Mouse (Mus musculus) hindbrain, embryonic 15.5 days (tissue): ENCODE measurements around the gene Nudt22. TPM values are rescaled to one million over a fixed set of nuclear protein-coding genes. Genes with fewer than 3 reads are reported as not detected.

ENCODE experiments used
- ATAC-seq: fragments of 200-750 bp; cut with Nextera tagmentation; 2 replicates; pipeline ENCODE4 v1.8.0; 2017; ENCODE audit warnings: low read depth, moderate number of reproducible peaks, moderate TSS enrichment; ENCODE audit not compliant: low FRiP score
- H3K27ac ChIP-seq: fragments of 300-500 bp; sonication (generic); replicated peaks from 2 replicates; pipeline ENCODE4 v1.5.1; 2015; ENCODE audit warnings: mild to moderate bottlenecking, inconsistent platforms
- H3K27me3 ChIP-seq: fragments of 300-500 bp; sonication (generic); 2 replicates; pipeline ENCODE4 v1.6.1; 2015; ENCODE audit warnings: control low read depth, inconsistent platforms
- H3K36me3 ChIP-seq: fragments of 300-500 bp; sonication (generic); 2 replicates; pipeline ENCODE4 v1.6.1; 2015; ENCODE audit warnings: control low read depth, inconsistent platforms
- H3K4me1 ChIP-seq: fragments of 300-500 bp; sonication (generic); replicated peaks from 2 replicates; pipeline ENCODE4 v1.6.1; 2015; ENCODE audit warnings: control low read depth, inconsistent platforms
- H3K4me2 ChIP-seq: fragments of 300-500 bp; sonication (generic); 2 replicates; pipeline ENCODE4 v1.6.1; 2015; ENCODE audit warnings: moderate library complexity, mild to moderate bottlenecking, inconsistent platforms
- H3K4me3 ChIP-seq: fragments of 300-500 bp; sonication (generic); 2 replicates; pipeline ENCODE4 v1.5.1; 2015; ENCODE audit warnings: mild to moderate bottlenecking, inconsistent platforms
- H3K9ac ChIP-seq: fragments of 300-500 bp; sonication (generic); 2 replicates; pipeline ENCODE4 v1.6.1; 2015; ENCODE audit warnings: inconsistent platforms
- H3K9me3 ChIP-seq: fragments of 300-500 bp; sonication (generic); 2 replicates; pipeline ENCODE4 v1.6.1; 2016; ENCODE audit warnings: control low read depth, inconsistent platforms
- WGBS: fragments of 180-500 bp; shearing (Covaris S2); methylation state at CpG from one replicate; pipeline ENCODE4 v1.1.7; 2015; 5-methylcytosine and 5-hydroxymethylcytosine counted together
- polyA plus RNA-seq: library from polyadenylated mRNA; unstranded; fragments of >200 nt; fragmentation: Nextera tagmentation; extraction: Ambion mirVana; gene quantifications from 2 replicates; pipeline ENCODE4 v1.2.1, GENCODE M21; 2015

The Nudt22 gene
- polyA plus RNA-seq = 22.8 and 23.9 TPM in 2 replicates

DNA sequence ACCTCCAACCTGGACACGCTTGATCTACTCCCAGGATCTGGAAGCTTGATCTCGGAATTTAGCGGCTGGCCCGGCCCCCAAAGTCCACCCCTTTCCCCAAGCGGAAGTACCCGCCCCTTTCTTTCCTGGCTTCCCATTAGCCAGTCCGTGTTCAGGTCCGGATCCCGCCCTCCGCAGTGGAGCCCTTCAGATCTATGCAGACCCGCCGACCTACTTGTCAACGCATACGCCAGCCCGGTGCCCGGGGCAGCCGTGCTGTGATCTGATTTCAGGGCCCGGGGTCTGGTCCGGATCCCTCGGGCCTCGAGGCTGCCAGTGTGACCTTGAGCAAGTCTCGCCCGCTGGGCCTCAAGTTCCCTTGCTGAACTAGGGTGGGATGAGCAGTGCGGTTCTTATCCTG is at the start of gene Nudt22, which contains the start of gene Trpt1:
Gene Nudt22, minus strand, starts transcription at position 112 of the 400 bp plus-strand sequence.
Gene Trpt1, plus strand, starts transcription at position 126 of the 400 bp plus-strand sequence.
- Histone ChIP-seq H3K4me3 (peak within 1 kb of the TSS; percentile 61), H3K36me3 (peaks cover 18% of the 10 kb centered on the region), H3K9ac (peak within 1 kb of the TSS; percentile 68), H3K9me3 (no peaks in the 10 kb centered on the region), H3K4me1 (peaks cover 54% of the 10 kb centered on the region), H3K27ac (peak within 1 kb of the TSS; percentile 78), H3K27me3 (no peaks in the 10 kb centered on the region), H3K4me2 (peak within 1 kb of the TSS; percentile 86)
- ATAC-seq = peak; percentile 79
- under 1% methylated on average over 24 of the region's 24 CpGs for WGBS

DNA sequence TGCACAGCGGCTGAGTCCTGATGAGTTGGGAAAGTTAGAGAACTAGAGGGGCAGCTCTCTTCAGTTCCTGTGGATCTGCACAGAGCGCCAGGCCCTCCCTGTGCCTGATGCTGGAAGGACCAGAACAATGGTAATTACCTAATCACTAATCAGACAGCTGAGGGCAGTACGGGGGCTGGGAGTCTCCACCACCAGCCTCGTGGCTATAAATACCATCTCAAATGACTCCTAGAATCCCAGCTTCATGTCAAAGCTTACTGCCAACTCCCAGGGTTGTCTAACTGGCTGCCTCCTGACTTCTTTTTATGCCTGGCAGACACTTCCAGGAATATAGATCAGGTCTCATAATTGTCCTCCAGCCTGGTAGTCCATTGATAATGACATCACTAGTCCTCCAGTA is 48.8 kb upstream of the Nudt22 start:
- ATAC-seq = no peak
- 39% methylated on average over 4 of the region's 4 CpGs for WGBS

GRCm38 (mm10) chr19:7044279-7044678 is 48.4 kb upstream of the Nudt22 start:
- 64% methylated on average over 4 of the region's 4 CpGs for WGBS
- Histone ChIP-seq H3K4me3 (no peak overlapping the region), H3K36me3 (no peaks in the 10 kb centered on the region), H3K9ac (no peak overlapping the region), H3K27me3 (no peaks in the 10 kb centered on the region), H3K4me1 (peaks cover 6% of the 10 kb centered on the region), H3K9me3 (no peaks in the 10 kb centered on the region), H3K4me2 (no peak overlapping the region), H3K27ac (no peak overlapping the region)
- ATAC-seq = no peak

More for the DNA sequence above, 48.8 kb upstream of the Nudt22 start:
- no peak overlapping the region for H3K4me3 ChIP-seq
- H3K4me1 ChIP-seq = peaks cover 6% of the 10 kb centered on the region
- no peaks in the 10 kb centered on the region for H3K9me3 ChIP-seq
- H3K27ac ChIP-seq = no peak overlapping the region
- no peaks in the 10 kb centered on the region for H3K27me3 ChIP-seq
- no peaks in the 10 kb centered on the region for H3K36me3 ChIP-seq
- H3K4me2 ChIP-seq = no peak overlapping the region
- H3K9ac ChIP-seq = no peak overlapping the region

GRCm38 (mm10) chr19:7041171-7041570 is 45.3 kb upstream of the Nudt22 start:
- no peaks in the 10 kb centered on the region for H3K27me3 ChIP-seq
- no peak for ATAC-seq
- no peak overlapping the region for H3K9ac ChIP-seq
- 83% methylated on average over 2 of the region's 2 CpGs for WGBS
- H3K36me3 ChIP-seq = no peaks in the 10 kb centered on the region
- no peaks in the 10 kb centered on the region for H3K9me3 ChIP-seq
- peak overlapping the region; percentile 96 for H3K27ac ChIP-seq
- no peak overlapping the region for H3K4me3 ChIP-seq
- H3K4me2 ChIP-seq = peak overlapping the region; percentile 88
- H3K4me1 ChIP-seq = peaks cover 34% of the 10 kb centered on the region

DNA sequence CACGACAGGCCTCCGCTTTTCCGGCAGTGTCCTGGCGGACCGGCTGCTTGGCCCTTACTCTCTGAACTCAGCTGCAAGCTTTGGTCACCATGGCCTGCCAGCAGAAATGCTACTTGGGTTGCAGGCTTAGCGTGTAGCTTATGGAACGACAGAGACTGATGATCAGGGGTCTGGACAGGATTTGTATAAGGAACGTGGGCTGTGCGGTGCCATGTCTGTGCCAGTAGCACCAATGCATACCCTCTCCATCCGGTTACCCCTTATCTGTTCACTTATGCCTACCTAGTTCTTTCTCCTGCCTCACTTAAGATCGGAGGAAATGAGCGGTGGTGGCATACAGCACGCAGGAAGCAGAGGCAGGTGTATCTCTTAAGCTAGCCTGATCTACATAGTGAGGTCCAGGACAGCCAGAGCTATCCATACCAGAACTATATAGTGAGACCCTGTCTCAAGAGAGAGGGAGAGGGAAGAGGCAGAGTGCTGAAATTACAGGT is 44.8 kb upstream of the Nudt22 start:
- ATAC-seq = no peak
- Histone ChIP-seq H3K9me3 (no peaks in the 10 kb centered on the region), H3K9ac (peak overlapping the region; percentile 71), H3K4me1 (peaks cover 35% of the 10 kb centered on the region), H3K36me3 (no peaks in the 10 kb centered on the region), H3K27ac (peak overlapping the region; percentile 96), H3K4me3 (peak overlapping the region; percentile 52), H3K4me2 (peak overlapping the region; percentile 88), H3K27me3 (no peaks in the 10 kb centered on the region)
- WGBS = 24% methylated on average over 13 of the region's 13 CpGs

- no peaks in the 10 kb centered on the region for H3K27me3 ChIP-seq
- H3K4me3 ChIP-seq = peak within 1 kb of the TSS; percentile 85
- H3K9ac ChIP-seq = peak within 1 kb of the TSS; percentile 89
- H3K4me1 ChIP-seq = peaks cover 35% of the 10 kb centered on the region
- H3K36me3 ChIP-seq = peaks cover 5% of the 10 kb centered on the region
- WGBS = under 1% methylated on average over 48 of the region's 49 CpGs
- ATAC-seq = peak; percentile 99
- H3K27ac ChIP-seq = peak within 1 kb of the TSS; percentile 96
- peak within 1 kb of the TSS; percentile 88 for H3K4me2 ChIP-seq
- no peaks in the 10 kb centered on the region for H3K9me3 ChIP-seq
These were observed 44.1 kb upstream of the Nudt22 start, which contains the start of gene Stip1 for GRCm38 (mm10) chr19:7039841-7040636. Stip1 (minus strand) TSS chr19:7039967.

DNA sequence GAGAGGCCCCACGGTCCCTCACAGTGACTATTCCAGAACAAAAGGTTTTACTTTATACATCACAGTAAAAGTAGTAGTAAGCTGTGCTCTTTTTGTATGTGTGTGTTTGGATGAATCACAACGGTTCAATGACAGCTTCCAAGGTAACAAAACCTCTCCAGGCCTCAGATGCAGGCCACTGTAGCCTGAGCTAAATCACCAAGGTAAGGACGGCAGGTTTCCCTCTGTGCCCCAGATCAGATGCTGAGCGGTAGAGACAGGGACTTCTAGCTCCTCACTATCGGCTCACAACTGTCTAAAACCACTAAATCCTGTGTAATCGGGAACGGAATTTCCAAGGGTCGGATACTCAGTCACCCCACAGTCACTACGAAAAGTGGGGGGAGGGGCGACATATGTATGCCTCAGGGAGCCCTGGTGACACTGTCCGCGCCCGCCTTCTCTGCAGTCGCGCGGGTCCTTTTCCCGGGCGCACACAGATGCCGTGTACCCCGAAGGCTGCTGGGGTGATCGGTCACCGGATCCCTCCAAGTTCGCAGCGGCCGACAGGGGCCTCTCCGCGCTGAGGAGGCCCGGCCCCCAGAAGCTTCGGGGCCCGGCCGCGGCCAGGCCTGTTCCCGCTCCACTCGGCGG is 43.3 kb upstream of the Nudt22 start:
- peak overlapping the region; percentile 85 for H3K4me3 ChIP-seq
- peak overlapping the region; percentile 89 for H3K9ac ChIP-seq
- no peaks in the 10 kb centered on the region for H3K9me3 ChIP-seq
- no peaks in the 10 kb centered on the region for H3K27me3 ChIP-seq
- H3K4me1 ChIP-seq = peaks cover 35% of the 10 kb centered on the region
- WGBS = 1% methylated on average over 35 of the region's 35 CpGs
- no peak; the same call in 1 of the 2 replicates for ATAC-seq
- H3K27ac ChIP-seq = peak overlapping the region; percentile 92
- peak overlapping the region; percentile 73 for H3K4me2 ChIP-seq
- H3K36me3 ChIP-seq = peaks cover 10% of the 10 kb centered on the region

- 93% methylated on average over 5 of the region's 5 CpGs for WGBS
- Histone ChIP-seq H3K4me1 (peaks cover 29% of the 10 kb centered on the region), H3K27ac (no peak overlapping the region), H3K27me3 (no peaks in the 10 kb centered on the region), H3K9me3 (no peaks in the 10 kb centered on the region), H3K36me3 (peaks cover 58% of the 10 kb centered on the region), H3K4me3 (no peak overlapping the region), H3K9ac (no peak overlapping the region), H3K4me2 (no peak overlapping the region)
- no peak for ATAC-seq
These were observed 38.1 kb upstream of the Nudt22 start for GRCm38 (mm10) chr19:7034006-7034405.

DNA sequence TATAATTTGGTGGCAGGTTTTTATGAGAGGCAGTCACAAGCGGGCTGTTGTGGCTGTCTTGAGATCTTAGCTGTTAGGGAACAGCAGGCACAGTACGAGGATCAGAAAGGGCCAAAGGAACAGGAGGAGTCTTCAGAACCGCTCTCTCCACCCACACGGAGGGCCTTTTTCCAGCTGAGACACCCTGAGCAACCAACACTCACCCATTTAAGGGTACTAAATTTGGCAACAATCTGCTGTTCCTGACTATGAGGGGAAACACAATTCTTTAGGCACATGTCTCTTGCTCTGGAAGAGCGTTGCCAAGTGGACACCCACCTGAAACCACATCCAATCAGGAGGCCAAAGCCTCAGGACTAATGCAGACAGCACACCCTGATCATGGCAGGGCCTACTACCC is 33.6 kb upstream of the Nudt22 start:
- H3K27ac ChIP-seq = no peak overlapping the region
- H3K4me1 ChIP-seq = no peaks in the 10 kb centered on the region
- H3K36me3 ChIP-seq = peaks cover 94% of the 10 kb centered on the region
- 95% methylated on average over 5 of the region's 5 CpGs for WGBS
- H3K9ac ChIP-seq = no peak overlapping the region
- no peak overlapping the region for H3K4me2 ChIP-seq
- no peak for ATAC-seq
- H3K9me3 ChIP-seq = no peaks in the 10 kb centered on the region
- H3K27me3 ChIP-seq = no peaks in the 10 kb centered on the region
- no peak overlapping the region for H3K4me3 ChIP-seq

DNA sequence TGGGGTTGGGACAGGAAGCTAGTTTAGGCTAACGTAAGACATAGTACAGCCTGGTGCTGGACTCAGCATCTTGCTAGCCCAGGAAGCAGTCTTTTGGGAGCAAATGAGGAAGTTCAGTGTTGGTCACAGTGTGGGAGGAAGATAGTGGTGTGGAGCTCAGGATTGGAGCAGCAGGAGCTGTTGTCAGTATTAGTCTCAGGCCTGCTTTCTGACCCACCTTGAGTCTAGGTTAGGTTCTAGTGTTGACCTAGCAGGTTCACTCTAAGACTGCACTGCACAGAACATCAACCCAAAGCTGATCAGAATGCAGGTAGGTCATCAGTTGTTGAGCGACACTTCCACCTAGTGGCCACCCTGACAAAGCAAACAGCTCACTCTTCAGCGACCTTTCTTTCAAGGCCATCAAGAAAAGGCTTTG is 24.3 kb upstream of the Nudt22 start:
- H3K9ac ChIP-seq = no peak overlapping the region
- H3K4me2 ChIP-seq = no peak overlapping the region
- 0 out of 2 replicates have a peak overlapping the region, but pooled peaks have one; percentile 11 for H3K27ac ChIP-seq
- no peaks in the 10 kb centered on the region for H3K27me3 ChIP-seq
- no peaks in the 10 kb centered on the region for H3K9me3 ChIP-seq
- peaks cover 60% of the 10 kb centered on the region for H3K36me3 ChIP-seq
- no peaks in the 10 kb centered on the region for H3K4me1 ChIP-seq
- H3K4me3 ChIP-seq = no peak overlapping the region
- 51% methylated on average over 3 of the region's 3 CpGs for WGBS
- ATAC-seq = peak; percentile 19; the same call in 1 of the 2 replicates

DNA sequence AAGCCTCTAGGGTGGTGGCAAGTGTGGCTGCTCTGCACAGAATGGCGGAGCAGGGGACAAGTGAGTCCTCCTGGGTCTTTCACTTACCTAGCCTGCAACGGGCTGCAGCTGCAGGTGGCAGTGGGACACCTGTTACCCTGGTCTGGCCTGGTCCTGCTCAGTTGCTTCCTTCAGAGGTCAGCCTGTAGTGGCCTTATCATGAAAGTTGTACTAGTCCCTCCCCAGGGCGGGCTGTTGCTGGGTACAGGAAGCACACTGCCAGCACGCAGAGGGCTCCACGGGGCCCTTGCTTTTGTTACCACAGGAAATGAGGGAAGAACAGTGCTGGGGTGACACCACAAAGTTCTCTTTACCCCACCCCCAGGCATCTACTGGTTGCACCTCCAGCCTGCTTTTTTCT is 23.3 kb upstream of the Nudt22 start, which contains the start of gene Fermt3:
Gene Fermt3, minus strand, starts transcription at position 279 of the 400 bp plus-strand sequence.
- H3K27ac ChIP-seq = no peak within 1 kb of the TSS
- H3K9me3 ChIP-seq = no peaks in the 10 kb centered on the region
- WGBS = 88% methylated on average over 5 of the region's 5 CpGs
- H3K36me3 ChIP-seq = peaks cover 49% of the 10 kb centered on the region
- no peak within 1 kb of the TSS for H3K4me2 ChIP-seq
- ATAC-seq = no peak
- H3K4me3 ChIP-seq = no peak within 1 kb of the TSS
- no peaks in the 10 kb centered on the region for H3K27me3 ChIP-seq
- no peaks in the 10 kb centered on the region for H3K4me1 ChIP-seq
- no peak within 1 kb of the TSS for H3K9ac ChIP-seq

GRCm38 (mm10) chr19:7018546-7018945 is 22.6 kb upstream of the Nudt22 start:
- H3K9me3 ChIP-seq = no peaks in the 10 kb centered on the region
- H3K27ac ChIP-seq = no peak overlapping the region
- H3K4me3 ChIP-seq = no peak overlapping the region
- WGBS = 86% methylated on average over 11 of the region's 11 CpGs
- H3K9ac ChIP-seq = no peak overlapping the region
- H3K4me2 ChIP-seq = no peak overlapping the region
- peaks cover 45% of the 10 kb centered on the region for H3K36me3 ChIP-seq
- no peaks in the 10 kb centered on the region for H3K27me3 ChIP-seq
- ATAC-seq = no peak
- no peaks in the 10 kb centered on the region for H3K4me1 ChIP-seq
